Mouse (Mus musculus): ENCODE data around the gene Erp44.

Gene Erp44

GRCm38 (mm10) chr4:48279498-48280134 is at the start of gene Erp44, which contains the start of gene Invs:
Gene Erp44 (minus strand): TSS chr4:48279558.
Gene Invs (plus strand): TSS chr4:48279760.
- DNase-seq (ENCODE audit: low spot score), result peak; percentile 73

GRCm38 (mm10) chr4:48328042-48328441 is 48.7 kb upstream of the Erp44 start:
- DNase-seq (ENCODE audit: low spot score), result no peak

GRCm38 (mm10) chr4:48327192-48327591 is 47.8 kb upstream of the Erp44 start:
- no peak for DNase-seq (ENCODE audit: low spot score)

- DNase-seq (ENCODE audit: low spot score), result no peak
These were observed 42.7 kb upstream of the Erp44 start for GRCm38 (mm10) chr4:48322095-48322494.

- DNase-seq (ENCODE audit: low spot score), result no peak
These were observed 41.9 kb upstream of the Erp44 start for GRCm38 (mm10) chr4:48321276-48321675.

- no peak for DNase-seq (ENCODE audit: low spot score)
These were observed 36.7 kb upstream of the Erp44 start for GRCm38 (mm10) chr4:48316036-48316435.

- no peak for DNase-seq (ENCODE audit: low spot score)
These were observed 35.5 kb upstream of the Erp44 start for GRCm38 (mm10) chr4:48314814-48315213.

GRCm38 (mm10) chr4:48287086-48287757 is 7.9 kb upstream of the Erp44 start:
- DNase-seq (ENCODE audit: low spot score), result no peak

- DNase-seq (ENCODE audit: low spot score), result no peak
These were observed 1.8 kb upstream of the Erp44 start for GRCm38 (mm10) chr4:48281121-48281520.

- DNase-seq (ENCODE audit: low spot score), result peak; percentile 3
These were observed 431 bp downstream of the Erp44 start for GRCm38 (mm10) chr4:48278757-48279497.

- DNase-seq (ENCODE audit: low spot score), result no peak
These were observed 2.3 kb downstream of the Erp44 start for GRCm38 (mm10) chr4:48277011-48277410.

GRCm38 (mm10) chr4:48275736-48276135 is 3.6 kb downstream of the Erp44 start:
- no peak for DNase-seq (ENCODE audit: low spot score)

GRCm38 (mm10) chr4:48273119-48273829 is 6.1 kb downstream of the Erp44 start:
- DNase-seq (ENCODE audit: low spot score), result no peak

- no peak for DNase-seq (ENCODE audit: low spot score)
These were observed 7.5 kb downstream of the Erp44 start for GRCm38 (mm10) chr4:48271838-48272237.

- no peak for DNase-seq (ENCODE audit: low spot score)
These were observed 8.8 kb downstream of the Erp44 start for GRCm38 (mm10) chr4:48270532-48270931.

GRCm38 (mm10) chr4:48268127-48268526 is 11.2 kb downstream of the Erp44 start:
- no peak for DNase-seq (ENCODE audit: low spot score)

- no peak for DNase-seq (ENCODE audit: low spot score)
These were observed 11.7 kb downstream of the Erp44 start for GRCm38 (mm10) chr4:48267683-48268082.

GRCm38 (mm10) chr4:48258045-48258444 is 21.3 kb downstream of the Erp44 start:
- no peak for DNase-seq (ENCODE audit: low spot score)

GRCm38 (mm10) chr4:48253266-48253665 is 26.1 kb downstream of the Erp44 start:
- no peak for DNase-seq (ENCODE audit: low spot score)

GRCm38 (mm10) chr4:48244280-48244679 is 35.1 kb downstream of the Erp44 start:
- no peak for DNase-seq (ENCODE audit: low spot score)

GRCm38 (mm10) chr4:48243737-48244136 is 35.6 kb downstream of the Erp44 start:
- no peak for DNase-seq (ENCODE audit: low spot score)

GRCm38 (mm10) chr4:48242482-48242881 is 36.9 kb downstream of the Erp44 start:
- DNase-seq (ENCODE audit: low spot score), result no peak

All from ovary, postnatal 10 days (tissue).